Mouse (Mus musculus): ENCODE results near the gene Sgpp2.

Sgpp2 gene

GRCm38 (mm10) chr1:78310021-78310752, at the start of gene Sgpp2:
TSS of gene Sgpp2 (plus strand) at chr1:78310345.
- peak in 1 of 2 experiments; percentile 2 for DNase-seq (ENCODE audit: low spot score in 2 of 2)

GRCm38 (mm10) chr1:78267519-78267918, 42.6 kb upstream of the Sgpp2 start:
- DNase-seq (ENCODE audit: low spot score in 2 of 2) = no peak

- DNase-seq (ENCODE audit: low spot score in 2 of 2) = no peak
These were observed 37.2 kb upstream of the Sgpp2 start for GRCm38 (mm10) chr1:78272915-78273314.

GRCm38 (mm10) chr1:78279128-78279527, 31.0 kb upstream of the Sgpp2 start:
- no peak for DNase-seq (ENCODE audit: low spot score in 2 of 2)

GRCm38 (mm10) chr1:78292397-78292796, 17.7 kb upstream of the Sgpp2 start:
- no peak for DNase-seq (ENCODE audit: low spot score in 2 of 2)

- DNase-seq (ENCODE audit: low spot score in 2 of 2) = no peak
These were observed 10.4 kb upstream of the Sgpp2 start for GRCm38 (mm10) chr1:78299670-78300225.

GRCm38 (mm10) chr1:78308688-78309087, 1.5 kb upstream of the Sgpp2 start:
- no peak for DNase-seq (ENCODE audit: low spot score in 2 of 2)

GRCm38 (mm10) chr1:78309280-78309679, 865 bp upstream of the Sgpp2 start:
- no peak for DNase-seq (ENCODE audit: low spot score in 2 of 2)

- no peak for DNase-seq (ENCODE audit: low spot score in 2 of 2)
These were observed 756 bp downstream of the Sgpp2 start for GRCm38 (mm10) chr1:78310861-78311341.

- no peak for DNase-seq (ENCODE audit: low spot score in 2 of 2)
These were observed 1.3 kb downstream of the Sgpp2 start for GRCm38 (mm10) chr1:78311482-78311881.

GRCm38 (mm10) chr1:78312917-78313316, 2.8 kb downstream of the Sgpp2 start:
- no peak for DNase-seq (ENCODE audit: low spot score in 2 of 2)

- no peak for DNase-seq (ENCODE audit: low spot score in 2 of 2)
These were observed 3.8 kb downstream of the Sgpp2 start for GRCm38 (mm10) chr1:78313961-78314360.

- DNase-seq (ENCODE audit: low spot score in 2 of 2) = no peak
These were observed 8.1 kb downstream of the Sgpp2 start for GRCm38 (mm10) chr1:78318089-78318760.

- DNase-seq (ENCODE audit: low spot score in 2 of 2) = no peak
These were observed 10.1 kb downstream of the Sgpp2 start for GRCm38 (mm10) chr1:78320291-78320690.

- DNase-seq (ENCODE audit: low spot score in 2 of 2) = no peak
These were observed 12.1 kb downstream of the Sgpp2 start for GRCm38 (mm10) chr1:78322098-78322778.

GRCm38 (mm10) chr1:78322844-78323243, 12.7 kb downstream of the Sgpp2 start:
- no peak for DNase-seq (ENCODE audit: low spot score in 2 of 2)

- no peak for DNase-seq (ENCODE audit: low spot score in 2 of 2)
These were observed 13.9 kb downstream of the Sgpp2 start for GRCm38 (mm10) chr1:78324044-78324443.

GRCm38 (mm10) chr1:78325851-78326250, 15.7 kb downstream of the Sgpp2 start:
- DNase-seq (ENCODE audit: low spot score in 2 of 2) = no peak

GRCm38 (mm10) chr1:78328646-78329045, 18.5 kb downstream of the Sgpp2 start:
- no peak for DNase-seq (ENCODE audit: low spot score in 2 of 2)

GRCm38 (mm10) chr1:78329861-78330260, 19.7 kb downstream of the Sgpp2 start:
- no peak for DNase-seq (ENCODE audit: low spot score in 2 of 2)

GRCm38 (mm10) chr1:78330620-78331158, 20.5 kb downstream of the Sgpp2 start:
- no peak for DNase-seq (ENCODE audit: low spot score in 2 of 2)

- no peak for DNase-seq (ENCODE audit: low spot score in 2 of 2)
These were observed 27.6 kb downstream of the Sgpp2 start for GRCm38 (mm10) chr1:78337726-78338125.

Measured in urinary bladder, postnatal 36 days (tissue).